Mouse (Mus musculus) adrenal gland, postnatal 36 days (tissue): ENCODE measurements around the gene Gm6040. TPM values are rescaled to one million over a fixed set of nuclear protein-coding genes. Genes with fewer than 3 reads are reported as not detected.
A peak's percentile ranks its signal among the peaks of the same experiment; 100 is the strongest.

Source experiments
- DNase-seq, 2 experiments: peaks; one replicate each; pipeline ENCODE4 v3.0.0; 2021; ENCODE audit warnings: mixed read lengths in 1 of 2
- long read RNA-seq, 2 experiments: library from polyadenylated mRNA; stranded (forward); transcript quantifications; one replicate each; pipeline ENCODE4 v2.0.0; 2021; ENCODE audit warnings: borderline sequencing depth in 2 of 2
- total RNA-seq, 2 experiments: library from RNA; stranded (reverse); gene quantifications; 2 replicates each; pipeline ENCODE4 v1.2.3; 2021

Gene Gm6040
- total RNA-seq: not detected
- long read RNA-seq, experiment 1: 0 reads
- long read RNA-seq, experiment 2: 0 reads

DNA sequence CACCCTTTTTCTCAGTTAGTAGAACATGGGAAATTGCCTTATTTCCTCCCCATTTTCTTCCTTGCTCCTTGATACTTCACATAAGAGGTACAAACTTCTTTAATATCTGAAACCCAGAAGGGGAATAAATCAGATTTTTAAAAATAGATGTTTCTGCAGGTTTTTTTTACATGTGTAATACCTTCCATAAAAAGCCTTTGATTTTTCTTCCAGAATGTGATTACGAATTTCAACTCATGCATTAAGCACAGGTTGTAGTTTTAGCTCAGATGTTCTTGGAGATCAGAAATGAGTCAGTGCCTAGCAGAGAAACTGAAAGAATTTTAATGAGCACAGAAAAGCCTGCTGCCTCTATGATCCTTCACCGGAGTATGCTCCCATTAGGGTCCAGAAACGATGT is at the start of gene Gm6040:
Gm6040 (minus strand) TSS at position 101 of the 400 bp plus-strand sequence.
- no peak for DNase-seq

DNA sequence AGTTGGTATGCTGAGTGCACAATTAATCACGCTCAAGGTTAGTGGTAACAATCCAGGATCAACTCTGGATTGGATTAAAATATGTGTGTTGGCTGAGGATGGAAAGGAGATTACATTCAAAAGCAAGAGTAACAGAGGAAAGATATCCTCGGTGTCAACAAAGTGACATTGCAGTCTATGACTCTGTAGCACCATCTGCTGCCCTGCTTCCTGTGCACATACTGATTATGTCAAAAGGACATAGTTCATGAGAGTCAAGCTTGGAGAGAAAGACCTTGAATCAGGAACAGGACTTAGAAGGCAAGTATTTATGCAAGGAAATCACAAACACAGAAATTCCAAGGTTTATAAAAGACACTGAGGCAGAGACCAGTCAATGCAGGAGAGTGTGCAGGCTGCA is 42.7 kb upstream of the Gm6040 start:
- peak; percentile 40 to 57 for DNase-seq

DNA sequence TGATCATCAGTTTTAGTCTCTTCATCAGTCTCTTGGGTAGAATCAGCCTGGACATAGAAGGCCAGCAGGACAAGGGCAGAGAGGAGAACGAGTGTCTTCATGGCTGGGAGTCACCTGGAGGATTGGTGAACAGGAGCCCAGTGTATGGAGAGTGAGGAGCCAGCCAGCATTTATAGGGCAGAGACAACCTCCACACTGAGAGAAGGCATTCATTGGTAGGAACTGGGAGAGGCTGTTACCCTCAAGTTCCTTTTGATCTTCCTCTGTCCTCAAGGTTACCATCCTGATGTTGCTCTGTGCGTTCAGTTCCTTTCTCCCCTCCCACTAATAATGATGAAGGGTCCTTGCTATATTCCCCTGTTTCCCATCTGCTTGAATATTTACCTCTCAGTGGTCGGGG is 22.7 kb upstream of the Gm6040 start, which contains the start of gene AY761185:
AY761185 (minus strand) TSS at position 101 of the 400 bp plus-strand sequence.
- DNase-seq: no peak

DNA sequence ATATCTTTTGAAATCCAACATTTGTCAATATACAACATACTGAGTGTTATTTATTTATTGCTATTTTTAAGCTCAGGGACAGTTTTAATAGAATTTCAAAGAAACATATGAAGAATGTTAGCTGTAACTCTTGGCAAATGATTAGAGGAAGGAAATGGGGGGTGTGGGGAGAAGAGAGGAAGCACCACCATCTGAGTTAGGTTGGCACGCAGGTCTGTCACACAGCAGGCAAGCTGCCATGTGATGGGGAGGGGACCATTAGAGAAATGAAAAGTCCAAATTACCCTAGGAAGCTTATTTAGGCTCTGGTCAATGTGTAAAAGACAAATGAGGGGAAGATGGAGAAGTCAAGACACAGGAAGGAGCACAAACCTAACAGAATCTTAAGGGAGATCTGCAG is 9.6 kb downstream of the Gm6040 start:
- no peak for DNase-seq

DNA sequence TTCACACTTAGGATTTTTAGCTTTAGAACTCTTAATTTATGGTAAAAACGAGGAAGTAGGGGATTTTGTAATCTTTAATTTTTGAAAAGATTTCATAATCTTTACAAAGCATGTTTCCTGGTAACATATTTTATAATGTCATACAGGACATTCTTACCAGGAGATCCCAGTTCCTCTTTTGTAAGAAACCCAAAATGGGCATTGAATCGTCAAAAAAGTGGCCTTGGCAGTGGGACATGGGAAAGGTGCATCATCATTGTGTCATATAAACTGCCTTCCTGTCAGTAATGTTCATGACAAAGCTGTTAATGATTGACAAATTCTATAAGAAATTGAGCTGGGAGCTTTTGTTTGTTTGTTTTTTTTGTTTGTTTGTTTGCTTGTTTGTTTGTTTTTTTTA is 13.6 kb downstream of the Gm6040 start:
- DNase-seq: no peak

DNA sequence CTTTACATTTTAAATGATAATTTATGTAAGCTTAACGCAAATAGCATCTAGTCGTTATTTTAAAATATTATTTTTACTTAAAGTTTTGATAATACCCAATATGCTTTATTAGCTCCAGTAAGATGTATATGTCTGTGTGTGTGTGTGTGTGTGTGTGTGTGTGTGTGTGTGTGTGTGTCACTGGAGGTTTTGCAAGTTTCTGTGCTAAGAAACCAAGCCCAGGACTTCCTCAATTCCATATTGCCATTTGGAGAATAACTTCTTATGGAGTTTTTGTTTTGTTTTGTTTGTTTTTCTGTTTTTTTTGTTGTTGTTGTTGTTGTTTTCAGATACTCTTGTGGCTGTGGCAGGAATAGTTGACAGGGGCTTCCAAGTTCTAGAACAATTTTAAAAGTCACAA is 14.8 kb downstream of the Gm6040 start:
- DNase-seq: no peak

DNA sequence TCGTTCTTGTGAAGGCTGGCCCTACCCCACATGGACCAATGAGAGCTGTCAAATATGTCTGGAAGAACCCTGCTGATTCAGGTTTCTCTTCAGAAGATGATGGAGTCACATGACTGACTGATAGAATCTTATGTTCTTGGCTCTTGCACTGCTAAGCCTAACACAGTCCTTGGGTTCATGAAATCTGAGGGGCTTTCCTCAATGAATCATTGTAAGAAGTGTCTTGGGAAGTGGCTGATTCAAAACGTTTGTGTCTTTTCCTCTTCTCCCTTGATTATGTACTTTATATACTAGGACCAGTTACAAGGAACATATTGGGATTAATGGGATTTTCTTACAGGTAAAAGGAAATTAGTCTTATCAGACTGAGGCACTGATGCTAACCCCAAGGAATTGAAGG is 19.3 kb downstream of the Gm6040 start, which contains the start of gene Gm15056:
Gm15056 (minus strand) TSS at position 101 of the 400 bp plus-strand sequence.
- DNase-seq: no peak

DNA sequence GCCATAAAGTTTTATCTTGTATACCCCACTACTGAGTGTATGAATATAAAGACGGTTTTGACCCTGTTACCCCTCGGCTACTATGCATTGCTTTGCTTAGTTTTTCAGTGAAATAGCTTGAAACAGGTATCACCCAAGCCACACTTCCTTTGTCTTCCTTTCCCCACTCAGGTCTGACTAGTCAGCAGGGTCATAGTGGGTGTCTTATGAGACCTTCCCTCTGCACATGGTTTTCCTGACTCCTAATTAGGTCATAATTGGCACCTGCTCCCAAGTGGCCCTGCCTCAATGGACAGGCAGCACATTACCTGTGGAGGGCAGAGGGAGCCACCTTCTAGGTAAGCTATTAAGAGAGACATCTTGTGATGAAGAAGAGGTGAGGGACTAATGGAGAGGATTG is 29.5 kb downstream of the Gm6040 start, which contains the start of gene Defb33:
Defb33 (plus strand) TSS at position 301 of the 400 bp plus-strand sequence.
- no peak for DNase-seq

DNA sequence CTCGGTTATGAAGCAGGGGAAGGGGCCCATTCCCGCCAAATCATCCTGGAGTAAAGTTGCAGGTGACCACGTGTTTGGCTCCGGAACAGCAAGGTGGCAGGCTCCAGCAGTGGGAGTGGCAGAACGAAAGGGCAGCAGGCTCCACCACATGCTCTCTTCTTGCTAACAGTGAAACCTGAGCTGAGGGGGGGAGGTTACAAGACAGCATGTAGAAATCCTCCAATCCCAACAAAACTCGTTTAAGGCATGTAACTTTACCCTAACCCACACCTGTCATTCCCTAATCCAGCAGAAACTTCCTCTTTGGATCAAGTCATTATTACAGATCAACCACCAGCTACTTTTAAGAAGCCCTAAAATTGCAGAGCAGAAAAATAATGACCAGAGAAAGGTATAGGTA is 47.3 kb downstream of the Gm6040 start:
- no peak for DNase-seq

Other genes with a start within 250 kb of the Gm6040 start
- not detected for gene Defb33, start 29.4 kb downstream of the Gm6040 start, total RNA-seq
- gene Gm15056, start 19.4 kb downstream of the Gm6040 start, total RNA-seq: not detected
- gene AY761185, start 22.6 kb upstream of the Gm6040 start, total RNA-seq: not detected
- not detected for gene Defa21, start 103.5 kb upstream of the Gm6040 start, total RNA-seq
- not detected for gene Defa23, start 133.0 kb upstream of the Gm6040 start, total RNA-seq
- gene Defa35, start 143.0 kb upstream of the Gm6040 start, total RNA-seq: not detected
- not detected for gene Defa25, start 162.4 kb upstream of the Gm6040 start, total RNA-seq
- not detected for gene Gm14851, start 174.0 kb upstream of the Gm6040 start, total RNA-seq
- gene Defa30, start 212.6 kb upstream of the Gm6040 start, total RNA-seq: not detected
- gene Defa22, start 240.2 kb upstream of the Gm6040 start, total RNA-seq: not detected